In genomic region chr14:50834435-50834834, GRCm38 (mm10) we compare ENCODE assay signal across 17 mouse cellular contexts. TPM values are rescaled to one million over a fixed set of nuclear protein-coding genes. Genes with fewer than 3 reads are reported as not detected.
DNase-seq lines count a peak whose midpoint lies in the region; TF ChIP-seq lines count a peak whose summit lies in the region.
"Had no signal": no experiment of that assay in that cellular context is flagged by ENCODE, and none has a peak within 500 bp of the region (broad histone marks: within the 10 kb centered on the region; RNA-seq: fewer than 3 reads in every experiment).

No protein-coding gene starts in this region.

- peaks cover 13% of the 10 kb centered on the region for H3K36me3 ChIP-seq in spleen, adult 2 months (ENCODE audit: control insufficient read depth, insufficient read depth, low read length)
- H3K36me3 ChIP-seq: liver, embryonic 13.5 days had no signal

- peaks cover 4% of the 10 kb centered on the region; the same call in 1 of the 2 replicates for H3K4me1 ChIP-seq in spleen, adult 2 months (ENCODE audit: control insufficient read depth, insufficient read depth, insufficient read length)
- H3K4me1 ChIP-seq: heart, embryonic 13.5 days; liver, embryonic 13.5 days had no signal

- DNase-seq in cerebellum, postnatal 14 days: peak; percentile 26 to 34
- no peak for DNase-seq in cerebellum, postnatal 25 days
- DNase-seq in spleen, adult 2 months (ENCODE audit: low read depth in 1 of 2, low spot score in 2 of 2): no peak
- no peak for DNase-seq in spleen, postnatal 4 days (ENCODE audit: low spot score in 2 of 2)
- DNase-seq in lung, postnatal 36 days: peak; percentile 40
- no peak for DNase-seq in adrenal gland, postnatal 25 days
- no peak for DNase-seq in thymus, adult 18-20 months
- DNase-seq: forebrain, postnatal 0 days; gastrocnemius, postnatal 36 days; kidney, adult 18-20 months; liver, embryonic 13.5 days; midbrain, embryonic 14.5 days had no signal

- H3K4me3 ChIP-seq in spleen, adult 2 months (ENCODE audit: extremely low read depth, insufficient read depth, insufficient read length): no peak overlapping the region
- H3K4me3 ChIP-seq: heart, embryonic 13.5 days; liver, embryonic 13.5 days had no signal

- no peaks in the 10 kb centered on the region for H3K27me3 ChIP-seq in spleen, adult 2 months (ENCODE audit: control insufficient read depth, insufficient read depth, low read length)
- H3K27me3 ChIP-seq: heart, embryonic 13.5 days; liver, embryonic 13.5 days had no signal

- H3K27ac ChIP-seq in spleen, adult 2 months (ENCODE audit: insufficient read depth, low read length): peak overlapping the region; percentile 59
- H3K27ac ChIP-seq: heart, embryonic 13.5 days; liver, embryonic 13.5 days had no signal

- no peak for TF ChIP-seq POLR2A in spleen, adult 2 months (IDR thresholded peaks at IDR 0.05; ENCODE audit: low read depth, low read length)

- no peak for TF ChIP-seq CTCF in spleen, adult 2 months (IDR thresholded peaks at IDR 0.05; ENCODE audit: extremely low read depth, insufficient read depth, insufficient read length, insufficient replicate concordance)

- WGBS in spleen, adult 2 months: 50% methylated on average over 2 of the region's 2 CpGs

RNA-seq across cellular contexts. Expression of gene Parp2, which starts 26.8 kb away (rescaled TPM):
- 15.6 and 17.5 TPM in 2 replicates for polyA plus RNA-seq in spleen, adult 2 months (2012; rRNA removed)
- total RNA-seq in adrenal gland, postnatal 25 days (2021): 36.9 and 37.5 TPM in 2 replicates

RNA-seq across cellular contexts. Expression of gene Ccnb1ip1, which starts 26.9 kb away (rescaled TPM):
- not detected in 2 replicates for polyA plus RNA-seq in spleen, adult 2 months (2012; rRNA removed)
- total RNA-seq in adrenal gland, postnatal 25 days (2021): not detected in 2 replicates
- polyA plus RNA-seq: activated CD4-positive, CD25-positive, alpha-beta regulatory T cell, adult 4 months; forebrain, postnatal 0 days; heart, embryonic 13.5 days; hindbrain, embryonic 11.5 days; large intestine, adult 2 months; liver, embryonic 13.5 days; midbrain, embryonic 14.5 days; neural tube, embryonic 11.5 days had no signal

RNA-seq across cellular contexts. Expression of gene Tep1, which starts 35.9 kb away (rescaled TPM):
- 37.8 and 38.4 TPM in 2 replicates for polyA plus RNA-seq in spleen, adult 2 months (2012; rRNA removed)
- 27.1 and 28.2 TPM in 2 replicates for total RNA-seq in adrenal gland, postnatal 25 days (2021)

RNA-seq across cellular contexts. Expression of gene Ttc5, which starts 49.1 kb away (rescaled TPM):
- polyA plus RNA-seq in spleen, adult 2 months (2012; rRNA removed): 24.3 and 28.1 TPM in 2 replicates
- total RNA-seq in adrenal gland, postnatal 25 days (2021): 41.0 and 49.9 TPM in 2 replicates

Comparison
In these comparisons a context has a peak if more than half of its experiments do, and no peak if none do; other contexts are left out.
1. DNase-seq: peak in cerebellum, postnatal 14 days (2 of 2) and lung, postnatal 36 days (single experiment); none in cerebellum, postnatal 25 days (0 of 2), spleen, adult 2 months (0 of 2), spleen, postnatal 4 days (0 of 2), adrenal gland, postnatal 25 days (single experiment) and thymus, adult 18-20 months (0 of 2).